Mouse (Mus musculus): Measurements from ENCODE around the gene Fam160a1. TPM values are rescaled to one million over a fixed set of nuclear protein-coding genes. Genes with fewer than 3 reads are reported as not detected.

Fam160a1 gene
- total RNA-seq, 4 experiments from 2014 or later = 52.1 to 58.4 (median 56.9) TPM

DNA sequence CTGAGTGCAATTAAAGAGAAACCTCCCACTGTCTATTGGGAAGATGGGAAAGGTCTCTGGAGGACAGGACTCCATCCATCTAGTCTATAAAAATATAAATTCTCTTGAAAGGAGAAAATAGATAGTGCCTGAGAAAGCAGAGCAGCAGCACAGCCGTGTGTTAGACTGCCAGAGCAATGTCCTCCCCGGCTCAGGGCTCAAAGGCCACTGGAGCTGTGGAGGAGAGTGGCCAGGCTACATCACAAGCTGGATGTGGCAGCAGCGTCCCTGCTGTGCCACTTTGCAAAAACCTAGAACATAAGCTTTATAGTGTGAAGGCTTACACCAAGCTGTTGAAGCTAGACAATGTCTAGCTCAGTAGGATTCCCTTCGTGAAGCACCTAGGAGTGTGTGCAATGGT lies 67.7 kb downstream of the Fam160a1 start:
- no peak for DNase-seq (ENCODE audit: low spot score in 2 of 2)

DNA sequence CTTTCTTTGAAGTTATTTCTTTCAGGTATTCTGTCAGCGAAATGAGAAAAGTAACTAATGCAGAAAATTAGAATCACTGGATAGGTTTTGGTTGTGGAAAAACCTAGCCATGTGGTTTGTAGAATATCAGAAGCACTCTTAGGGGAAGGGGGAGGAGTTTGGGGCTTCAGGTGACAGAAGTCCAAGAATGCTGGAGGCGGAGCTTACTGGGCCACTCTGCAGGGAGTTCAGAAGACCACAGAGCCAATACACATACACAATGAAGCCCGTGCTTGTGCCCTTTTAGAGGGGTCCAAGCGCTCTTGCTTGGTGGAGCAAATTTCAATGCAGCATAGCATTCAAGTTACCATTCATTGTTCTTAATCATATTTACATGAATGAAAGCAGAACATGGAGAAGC lies 68.2 kb downstream of the Fam160a1 start:
- no peak for DNase-seq (ENCODE audit: low spot score in 2 of 2)

DNA sequence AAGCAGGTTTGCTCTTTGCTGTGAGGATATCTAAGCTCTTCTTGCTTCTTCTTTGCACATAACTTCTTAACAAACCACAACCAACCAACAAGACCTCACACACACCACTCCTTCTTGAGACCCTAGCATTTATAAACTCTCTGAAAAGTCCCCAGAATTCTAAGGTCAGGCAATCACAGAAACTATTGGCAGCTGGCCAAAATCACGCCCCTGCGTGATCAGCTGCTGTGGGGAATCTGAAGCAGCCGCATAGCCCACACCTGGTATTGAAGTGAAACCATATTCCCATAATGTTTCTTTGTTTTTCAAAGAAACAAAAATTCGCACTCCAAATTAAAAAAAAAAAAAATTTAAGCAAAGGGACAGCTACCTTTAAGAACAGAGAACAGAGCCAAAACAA lies 71.0 kb downstream of the Fam160a1 start:
- no peak for DNase-seq (ENCODE audit: low spot score in 2 of 2)

DNA sequence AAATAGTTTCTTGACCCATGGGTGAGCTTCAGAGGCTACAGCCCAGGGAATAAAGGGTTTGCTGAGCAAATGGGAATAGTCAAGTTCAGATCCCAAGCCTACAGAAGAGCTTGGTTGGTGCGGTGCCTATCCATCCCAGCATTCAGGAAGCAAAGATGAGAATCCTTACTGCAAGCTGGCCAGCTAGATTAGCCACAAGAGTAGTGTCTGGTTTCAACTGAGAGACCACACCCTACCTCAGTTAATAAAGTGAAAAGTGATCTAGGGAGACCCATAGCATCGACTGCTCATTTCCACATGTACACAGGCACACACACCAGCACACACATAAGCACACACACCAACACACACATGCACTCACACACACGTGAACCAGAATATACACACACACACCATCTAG lies 75.3 kb downstream of the Fam160a1 start:
- DNase-seq (ENCODE audit: low spot score in 2 of 2) = no peak

DNA sequence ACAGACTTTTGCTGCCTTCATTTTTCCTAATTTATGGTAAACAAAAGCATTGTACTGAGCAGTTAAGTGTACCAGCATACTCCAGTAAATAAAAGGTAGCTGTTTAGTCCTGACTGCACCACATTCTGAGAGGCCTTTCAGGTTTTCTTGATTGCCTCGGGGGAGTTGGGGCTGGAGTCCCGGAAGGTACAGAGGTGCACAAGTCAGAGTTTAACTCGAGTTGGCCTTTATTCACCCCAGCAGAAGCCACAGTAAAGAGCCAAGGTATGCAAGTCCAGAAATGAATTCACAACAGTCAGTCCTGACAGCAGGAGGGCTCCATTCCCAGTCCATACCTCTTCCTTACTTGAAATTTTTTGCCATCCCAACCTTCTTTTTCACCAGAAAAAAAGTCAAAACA lies 78.5 kb downstream of the Fam160a1 start:
- no peak for DNase-seq (ENCODE audit: low spot score in 2 of 2)

DNA sequence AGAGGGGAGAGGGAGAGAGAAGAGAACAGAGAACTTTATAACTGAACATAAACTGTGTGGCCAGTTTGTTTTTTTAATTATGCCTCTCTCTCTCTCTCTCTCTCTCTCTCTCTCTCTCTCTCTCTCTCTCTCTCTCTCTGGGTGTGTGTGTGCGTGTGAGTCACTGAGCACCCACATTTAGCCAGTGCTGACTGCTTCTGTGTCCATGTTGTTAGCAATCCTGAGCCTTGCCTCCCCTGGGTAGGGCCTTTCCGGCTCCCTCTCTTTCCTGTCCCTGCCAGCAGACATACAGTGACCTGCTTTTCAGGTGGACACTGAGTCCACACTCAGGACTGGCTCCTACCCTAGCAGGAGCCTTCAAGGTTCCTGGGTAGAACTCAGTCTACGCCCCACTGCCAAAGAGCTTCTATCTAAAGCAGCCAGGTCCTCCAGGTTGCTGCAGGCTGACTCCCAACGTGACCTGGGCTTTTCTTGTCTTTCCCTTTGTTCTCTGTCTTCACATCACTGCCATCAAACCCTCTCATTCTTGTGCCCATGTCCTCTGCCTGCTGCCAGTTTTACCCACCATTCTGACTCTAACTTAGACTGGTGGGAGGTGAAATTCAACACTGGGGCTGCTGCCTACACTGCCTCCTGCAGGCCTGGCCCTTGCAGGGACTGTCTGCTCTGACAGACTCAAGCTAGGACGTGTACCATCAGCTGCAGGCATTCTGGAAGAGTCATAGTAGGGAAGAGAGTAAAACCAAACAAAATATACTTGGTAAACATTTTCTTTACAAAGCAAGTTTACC lies 83.0 kb downstream of the Fam160a1 start:
- DNase-seq (ENCODE audit: low spot score in 2 of 2) = no peak

DNA sequence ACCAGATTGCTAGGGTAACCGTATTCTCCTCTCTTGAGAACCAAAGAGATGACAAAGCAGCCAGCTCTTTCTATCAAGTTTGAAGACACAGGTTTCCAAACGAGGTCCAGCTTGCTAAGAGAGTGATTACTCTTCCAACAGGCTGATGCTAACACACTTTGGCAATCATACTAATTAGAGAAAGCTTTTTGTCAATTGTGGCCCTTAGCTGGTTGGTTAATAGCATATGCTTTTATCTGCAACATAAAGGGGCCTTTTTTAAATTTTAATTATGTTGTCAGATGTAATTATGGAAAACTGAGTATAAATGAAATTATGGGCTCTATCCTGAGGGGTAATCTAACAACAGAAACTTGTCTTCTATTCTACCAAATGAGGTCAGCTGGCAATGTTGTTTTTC lies 89.9 kb downstream of the Fam160a1 start:
- no peak for DNase-seq (ENCODE audit: low spot score in 2 of 2)

DNA sequence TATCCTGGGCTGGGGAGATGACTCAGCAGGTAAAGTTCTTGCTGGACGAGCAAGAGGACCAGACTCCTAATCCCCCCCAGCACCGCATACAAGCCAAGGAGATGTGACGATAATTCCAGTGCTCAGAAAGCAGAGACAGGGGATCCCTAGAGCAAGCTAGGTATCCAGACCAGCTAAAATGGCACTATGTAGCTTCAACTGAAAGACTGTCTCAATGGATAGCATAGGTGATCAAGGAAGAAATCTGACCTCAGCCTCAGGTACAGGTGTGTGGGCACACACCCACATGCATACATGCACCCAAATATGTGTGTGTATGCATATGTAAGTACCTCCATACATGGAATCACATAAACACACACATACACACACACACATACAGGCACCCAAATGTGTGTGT lies 91.1 kb downstream of the Fam160a1 start:
- DNase-seq (ENCODE audit: low spot score in 2 of 2) = no peak

DNA sequence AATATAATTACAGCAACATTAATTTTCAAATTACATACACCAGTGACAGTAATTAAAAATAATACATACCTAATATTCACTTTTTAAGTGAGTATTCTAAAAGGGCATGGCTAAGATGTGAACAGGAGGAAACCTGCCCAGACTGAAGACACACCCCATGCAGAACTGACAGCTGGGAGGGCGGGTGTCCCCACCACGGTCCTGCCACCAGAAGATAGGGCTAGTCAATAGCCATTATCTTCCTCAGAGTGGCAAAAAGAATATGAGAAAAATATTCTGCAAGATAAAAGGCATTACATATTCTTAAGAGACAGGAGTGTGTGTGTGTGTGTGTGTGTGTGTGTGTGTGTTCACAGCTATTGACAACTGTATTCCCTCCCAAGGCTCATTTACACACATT lies 92.0 kb downstream of the Fam160a1 start:
- DNase-seq (ENCODE audit: low spot score in 2 of 2) = no peak

DNA sequence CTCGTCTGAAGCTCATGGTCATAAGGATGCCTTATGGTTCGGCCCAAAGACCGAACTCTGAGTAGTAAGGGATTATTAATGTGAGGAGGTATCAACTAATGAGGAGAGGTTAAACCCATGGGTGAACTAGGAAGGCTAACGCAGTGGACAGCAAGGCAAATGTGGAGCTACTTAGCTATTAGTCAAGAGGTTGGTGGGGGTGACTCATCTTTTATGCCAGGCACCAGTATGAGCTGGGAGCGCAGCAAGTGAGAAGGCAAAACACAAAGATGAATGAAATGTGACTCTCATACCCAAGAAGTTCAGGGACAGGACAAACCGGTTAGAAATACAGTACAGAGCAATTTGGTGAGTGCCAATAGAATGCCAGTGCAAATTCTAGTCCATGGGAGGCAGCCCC lies 94.5 kb downstream of the Fam160a1 start:
- DNase-seq (ENCODE audit: low spot score in 2 of 2) = no peak

DNA sequence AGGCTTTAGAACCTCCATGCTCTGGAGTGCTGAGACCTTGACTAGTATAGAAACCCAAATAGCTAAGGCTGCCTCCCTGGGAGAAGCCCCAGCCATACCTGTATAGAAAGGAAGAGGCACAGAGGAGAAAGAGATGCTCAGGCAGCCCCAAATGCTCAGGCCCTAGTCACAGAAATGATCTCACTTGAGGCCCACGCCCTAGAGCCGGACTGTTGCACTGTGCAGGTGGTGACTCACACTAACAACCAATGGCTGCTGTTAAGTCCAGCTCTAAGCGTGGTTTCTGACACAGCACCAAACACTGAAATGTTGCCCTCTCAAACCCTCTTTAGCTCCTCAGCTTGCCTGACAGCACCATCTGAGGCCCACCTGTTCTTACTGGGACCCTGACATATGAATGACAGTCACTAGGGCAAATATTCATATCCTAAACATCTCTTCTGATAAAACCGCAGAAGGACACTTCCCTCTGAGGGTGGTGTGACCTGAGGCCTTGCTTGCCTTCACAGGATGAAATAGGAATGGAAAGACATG lies 101.3 kb downstream of the Fam160a1 start:
- no peak for DNase-seq (ENCODE audit: low spot score in 2 of 2)

DNA sequence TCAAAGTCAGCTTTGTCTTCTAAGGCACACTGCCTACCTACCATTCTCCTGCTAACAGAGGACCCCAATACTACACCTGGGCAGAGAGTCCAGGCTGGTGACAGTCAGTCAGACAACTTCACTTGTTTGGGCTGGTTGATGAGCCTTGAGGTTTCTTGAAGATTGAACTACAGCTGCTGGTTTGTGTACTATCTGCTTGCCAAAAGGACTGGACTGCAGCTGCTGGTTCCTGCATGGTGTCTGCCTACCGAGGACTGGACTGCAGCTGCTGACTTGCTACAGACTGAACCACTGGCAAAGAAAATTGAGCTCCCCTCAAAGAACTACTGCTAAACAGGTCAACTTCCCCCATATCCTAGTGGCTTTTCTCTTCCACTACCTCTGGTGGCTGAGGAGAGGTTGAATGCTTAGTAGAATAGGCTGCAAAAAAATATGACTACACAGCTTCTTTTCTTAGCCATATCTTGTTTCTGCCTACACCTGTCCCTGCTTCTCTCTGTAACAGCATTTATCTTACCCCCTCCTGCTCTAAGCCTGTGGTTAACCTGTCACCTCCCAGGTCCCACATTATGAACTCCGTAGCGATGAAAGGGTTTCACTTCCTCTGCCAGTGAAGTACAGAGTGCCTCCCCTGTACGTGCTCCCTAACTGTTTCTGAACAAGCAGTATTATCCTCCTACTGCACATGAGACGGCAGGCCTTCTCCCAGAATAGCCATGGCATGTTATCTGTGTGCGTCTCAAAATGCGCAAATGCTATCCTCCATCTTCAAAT lies 103.0 kb downstream of the Fam160a1 start:
- DNase-seq (ENCODE audit: low spot score in 2 of 2) = no peak

DNA sequence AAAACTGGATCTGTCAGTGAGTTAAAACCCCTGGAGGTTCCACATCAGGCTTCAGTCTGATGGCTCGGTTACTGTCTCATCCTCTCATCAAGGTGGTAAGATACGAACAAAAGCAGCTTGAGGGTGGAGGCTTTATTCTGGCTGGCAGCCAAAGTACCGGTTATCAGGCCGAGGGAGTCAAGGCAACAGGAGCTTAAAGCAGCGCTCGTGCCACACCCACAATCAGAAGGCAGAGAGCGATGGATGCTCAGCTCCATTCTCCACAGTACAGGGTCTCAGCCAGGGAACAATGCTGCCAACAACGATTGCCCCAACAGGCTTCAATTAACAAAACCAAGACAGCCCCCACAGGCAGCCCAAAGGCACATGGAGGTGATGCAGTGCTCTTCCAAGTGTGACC lies 106.4 kb downstream of the Fam160a1 start:
- no peak for DNase-seq (ENCODE audit: low spot score in 2 of 2)

DNA sequence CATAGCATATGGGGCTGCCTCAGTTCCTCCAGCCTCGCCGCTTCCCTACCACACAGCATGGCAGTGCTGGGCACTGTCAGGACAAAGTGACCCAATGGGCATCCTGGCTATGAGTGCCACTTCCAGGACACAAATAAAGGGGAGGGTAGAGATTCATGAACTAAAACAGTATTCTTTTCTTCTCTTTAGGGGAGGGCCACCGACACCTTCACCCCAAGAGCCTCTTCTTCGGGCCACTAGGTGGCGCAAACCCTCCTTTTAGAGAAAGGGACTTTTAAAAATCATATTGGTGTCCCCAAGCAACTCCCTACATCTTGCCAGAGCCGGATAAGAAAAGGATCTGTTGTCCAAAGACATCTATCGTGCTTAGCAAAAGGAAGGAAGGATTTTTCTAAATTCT lies 109.7 kb downstream of the Fam160a1 start:
- peak in 1 of 2 experiments; percentile 19 for DNase-seq (ENCODE audit: low spot score in 2 of 2)

DNA sequence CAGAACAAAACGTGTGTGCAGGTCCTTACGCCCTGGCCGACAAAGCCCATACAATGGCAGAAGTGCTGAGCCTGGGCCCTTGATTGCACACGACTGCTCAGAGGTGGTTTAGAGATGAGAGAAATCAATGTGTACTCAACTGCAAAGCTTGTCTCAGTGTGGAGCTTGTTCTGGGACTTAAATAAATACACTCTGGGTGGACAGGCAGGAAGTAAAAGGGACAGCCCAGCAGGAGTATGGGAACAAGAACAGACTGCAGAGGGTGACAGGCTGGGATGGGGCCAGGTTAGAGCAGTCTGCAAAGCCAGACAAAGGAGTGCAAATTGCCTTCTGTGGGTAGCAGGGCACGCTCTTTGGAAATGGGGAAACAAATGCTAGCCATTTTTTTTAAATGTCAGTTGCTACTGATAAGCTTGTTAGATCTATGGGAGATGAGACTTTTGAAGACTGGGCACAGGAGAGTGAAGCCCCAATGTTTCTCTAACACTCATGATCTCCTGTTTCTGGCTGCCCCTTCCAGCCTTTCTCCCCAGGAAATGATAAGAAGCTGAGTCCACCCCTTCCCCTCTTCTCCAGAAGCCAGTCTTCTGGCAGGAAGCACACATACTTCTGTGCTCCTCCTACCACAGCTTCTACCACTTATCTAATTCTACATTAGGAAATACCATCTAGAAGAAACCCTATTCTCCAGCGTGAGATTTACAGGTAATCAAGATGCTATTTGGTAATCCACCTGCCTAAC lies 113.8 kb downstream of the Fam160a1 start:
- no peak for DNase-seq (ENCODE audit: low spot score in 2 of 2)

DNA sequence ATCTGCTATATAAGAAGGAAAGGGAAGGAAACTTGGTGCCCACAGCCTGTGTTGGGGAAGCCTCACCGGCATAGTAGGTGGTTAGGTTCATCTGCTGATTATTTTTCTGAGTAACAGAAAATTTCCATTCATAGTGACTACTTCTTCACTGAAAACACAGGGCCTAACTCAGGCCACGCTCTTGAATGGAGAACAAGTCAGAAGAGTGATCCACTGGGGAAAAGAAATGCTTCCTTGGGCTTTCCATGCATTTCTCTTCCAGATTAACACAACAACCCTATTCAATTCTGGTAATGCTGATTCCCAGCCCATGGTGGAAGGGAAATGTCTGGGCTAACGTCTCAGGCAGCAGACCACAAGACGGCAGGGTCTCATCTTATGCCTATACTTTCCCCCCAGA lies 118.6 kb downstream of the Fam160a1 start:
- DNase-seq (ENCODE audit: low spot score in 2 of 2) = no peak

DNA sequence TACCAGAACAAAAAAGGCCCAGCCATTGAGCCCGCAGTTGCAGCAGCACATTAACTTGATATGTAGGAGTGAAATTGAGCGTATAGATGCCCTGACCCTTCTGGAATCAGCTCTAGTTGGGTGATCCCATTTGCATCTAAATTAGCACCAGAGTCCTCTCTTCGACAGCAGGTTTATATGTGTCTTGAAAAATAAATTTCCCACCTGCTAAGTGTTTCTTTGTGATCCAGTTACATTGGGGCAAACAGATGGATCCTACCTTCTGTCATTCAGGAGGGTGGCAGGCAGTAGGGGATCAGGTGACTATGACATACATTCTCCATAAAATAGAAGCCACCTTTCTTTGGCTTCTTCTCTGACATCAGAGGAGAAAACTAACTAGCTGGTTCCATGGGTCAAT lies 122.0 kb downstream of the Fam160a1 start:
- DNase-seq (ENCODE audit: low spot score in 2 of 2) = no peak

DNA sequence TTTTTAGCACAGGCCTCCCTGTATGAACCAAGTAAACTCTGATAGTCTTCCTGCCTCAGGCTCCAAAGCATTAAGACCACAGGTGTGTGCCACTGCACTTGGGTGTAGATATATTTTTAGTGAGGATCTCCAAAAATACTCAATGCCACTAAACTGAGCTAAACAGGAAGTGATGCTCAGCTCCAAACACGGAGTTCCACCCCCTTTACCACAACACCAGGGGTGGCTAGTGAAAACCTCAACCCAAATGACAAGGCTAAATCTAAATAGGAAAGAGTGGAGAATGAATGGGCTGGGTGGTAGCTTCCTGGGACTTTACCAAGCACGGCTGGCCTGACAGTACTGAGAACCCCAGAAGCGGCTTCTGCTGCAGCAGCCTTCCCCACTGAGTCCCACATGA lies 124.1 kb downstream of the Fam160a1 start:
- no peak for DNase-seq (ENCODE audit: low spot score in 2 of 2)

DNA sequence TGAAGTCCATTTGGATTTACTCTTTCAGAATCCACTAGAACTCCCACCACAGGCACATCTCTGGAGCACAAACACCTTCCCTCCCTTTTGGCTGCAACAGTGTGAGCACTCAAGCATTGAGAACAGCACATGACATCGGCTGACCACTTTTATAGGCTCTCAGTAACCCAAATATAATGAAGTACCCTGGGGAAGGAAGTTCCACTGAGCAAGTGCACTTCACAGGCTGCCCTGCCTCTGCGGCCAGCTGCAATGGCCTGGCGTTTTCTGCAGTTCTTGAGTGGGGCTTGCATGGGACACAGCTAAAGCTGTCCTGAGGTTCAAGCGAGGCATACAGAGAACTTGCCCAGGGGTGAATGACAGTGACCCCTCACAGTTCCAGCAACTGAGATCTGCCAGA lies 126.0 kb downstream of the Fam160a1 start:
- no peak for DNase-seq (ENCODE audit: low spot score in 2 of 2)

DNA sequence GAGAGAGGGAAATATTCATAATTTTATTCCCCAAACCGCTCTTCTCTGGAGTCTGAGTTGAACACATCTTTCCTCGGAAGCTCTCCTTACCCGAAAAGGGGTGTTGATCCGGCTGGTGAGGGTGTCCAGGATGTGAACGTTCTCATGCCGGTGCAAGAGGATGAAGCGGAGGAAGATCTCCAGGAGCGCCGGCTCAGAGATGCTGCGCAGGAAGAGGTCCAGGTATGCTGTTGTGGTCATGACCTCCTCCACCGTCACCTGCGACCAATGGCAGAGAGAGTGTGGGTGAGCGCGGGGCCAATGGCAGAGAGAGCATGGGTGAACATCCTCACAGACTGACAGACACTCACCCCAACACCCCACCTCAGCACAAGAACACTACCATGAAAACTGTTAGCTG lies 128.8 kb downstream of the Fam160a1 start:
- no peak for DNase-seq (ENCODE audit: low spot score in 2 of 2)

DNA sequence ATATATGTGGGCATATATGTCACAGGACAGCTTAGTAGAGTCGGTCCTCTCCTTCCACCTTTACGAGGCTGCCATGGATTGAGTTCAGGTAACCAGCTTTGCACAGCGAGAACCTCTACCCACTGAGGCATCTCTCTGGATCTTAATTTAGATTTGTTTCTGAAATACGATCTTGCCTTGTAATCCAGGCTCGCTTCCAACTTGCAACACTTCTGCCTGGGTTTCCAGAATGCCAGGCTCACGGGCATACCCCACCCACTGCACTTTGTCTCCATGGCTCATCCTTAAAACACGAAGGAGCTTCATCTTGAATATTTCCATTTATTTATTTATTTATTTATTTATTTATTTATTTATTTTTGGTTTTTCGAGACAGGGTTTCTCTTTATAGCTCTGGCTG lies 131.8 kb downstream of the Fam160a1 start:
- DNase-seq (ENCODE audit: low spot score in 2 of 2) = peak; percentile 13 to 39

DNA sequence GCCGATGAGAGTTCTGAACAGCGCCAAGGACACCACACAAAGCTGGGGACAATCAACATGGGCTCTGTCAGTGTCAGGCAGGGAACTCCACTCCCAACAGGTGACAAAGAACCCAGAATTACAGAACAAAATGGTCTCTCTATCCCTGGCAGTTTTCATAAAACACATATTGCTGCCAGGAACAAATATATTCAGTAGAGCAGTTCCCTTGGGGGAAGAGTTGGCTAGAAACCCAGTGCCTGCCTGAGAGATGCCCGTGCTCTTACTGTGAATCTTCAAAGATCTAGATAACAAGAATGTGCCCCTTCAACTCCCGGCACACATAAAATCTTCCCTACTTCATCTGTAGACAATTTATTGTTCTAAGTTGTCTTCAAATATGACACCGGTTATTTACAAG lies 133.5 kb downstream of the Fam160a1 start:
- no peak for DNase-seq (ENCODE audit: low spot score in 2 of 2)

Measured in gastrocnemius, adult 8-10 months (tissue).